Mouse (Mus musculus): ENCODE measurements at regions not wholly inside any gene's neighbourhood (a gene's known extent, or its start where the extent isn't known, plus 50 kb on each side); places are given as distances from the start of the nearest gene placed in this dataset.
A peak's percentile ranks its signal among the peaks of the same experiment; 100 is the strongest.

DNA sequence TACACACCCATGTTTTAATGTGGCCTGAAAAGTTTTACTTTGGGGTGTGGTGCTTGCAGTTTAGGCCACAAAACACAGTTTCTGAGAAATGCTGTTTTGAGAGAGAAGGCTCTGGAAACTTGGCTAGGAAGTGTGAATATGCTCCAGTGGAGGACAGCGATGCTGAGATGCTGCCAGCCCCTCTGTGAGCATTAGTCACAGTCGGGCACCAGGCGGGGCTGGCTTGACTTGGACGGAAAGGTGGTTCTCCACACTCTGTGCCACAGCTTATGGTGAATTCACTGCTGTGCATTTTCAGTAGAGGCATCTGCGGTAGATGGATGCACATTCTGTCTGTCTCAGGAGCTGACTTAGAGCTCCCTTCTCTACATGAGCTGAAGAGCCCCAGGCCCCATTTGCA, 326.0 kb downstream of the 1500009L16Rik start:
- peak; percentile 35 for DNase-seq

DNA sequence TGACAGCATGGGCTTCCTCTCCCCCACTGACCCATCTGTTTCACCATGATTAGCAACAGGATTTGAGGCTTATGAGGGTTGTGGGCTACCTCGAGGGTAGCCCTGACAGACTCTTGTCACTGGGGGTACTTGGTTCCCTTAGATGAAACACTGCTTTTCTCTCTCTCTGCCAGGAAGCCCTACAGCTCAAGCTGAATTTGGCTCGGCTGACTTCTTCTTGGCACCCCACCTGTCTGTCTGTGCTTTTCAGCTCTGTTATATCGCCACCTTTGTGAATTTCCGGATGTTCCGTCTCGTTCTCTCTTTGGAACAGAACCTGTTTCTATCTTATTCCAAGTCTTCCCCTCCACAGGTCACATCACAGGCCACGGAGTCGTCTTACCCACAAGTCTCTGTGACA, 330.0 kb downstream of the 1500009L16Rik start:
- no peak for DNase-seq

DNA sequence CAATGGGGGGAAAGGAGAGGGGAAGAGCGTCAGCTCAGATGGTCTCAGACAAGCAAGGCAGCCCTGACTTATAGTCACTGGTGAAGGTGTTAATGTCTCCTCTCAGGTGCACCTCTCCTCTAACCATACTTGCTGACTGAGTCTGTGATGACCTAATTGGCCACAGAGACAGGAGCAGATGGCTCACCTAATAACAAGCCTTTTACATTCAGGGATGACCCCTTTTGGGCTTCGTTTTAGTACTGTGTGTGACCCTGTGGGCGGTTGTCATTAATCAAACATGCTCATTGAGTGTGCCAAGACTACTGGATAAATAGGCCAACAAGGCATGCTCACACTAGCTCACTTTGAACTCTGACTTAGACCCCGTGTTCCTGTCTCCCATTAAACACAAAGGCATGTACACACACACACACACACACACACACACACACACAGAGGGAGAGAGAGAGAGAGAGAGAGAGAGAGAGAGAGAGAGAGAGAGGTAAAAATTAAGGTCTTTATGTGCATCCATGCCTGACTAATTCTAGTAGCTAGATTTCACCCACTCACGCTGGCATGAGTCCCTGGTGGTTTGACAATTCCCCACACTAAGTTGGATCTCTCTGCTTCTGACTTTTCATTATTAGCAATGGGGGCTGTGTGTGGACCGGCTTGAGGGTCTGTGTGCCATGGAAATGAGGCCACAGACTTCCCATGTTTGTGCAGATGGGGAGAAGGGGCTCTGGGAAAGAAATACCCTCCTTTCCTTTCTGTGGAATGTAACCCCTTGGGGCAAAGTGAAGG, 332.1 kb downstream of the 1500009L16Rik start:
- DNase-seq, result peak; percentile 56

DNA sequence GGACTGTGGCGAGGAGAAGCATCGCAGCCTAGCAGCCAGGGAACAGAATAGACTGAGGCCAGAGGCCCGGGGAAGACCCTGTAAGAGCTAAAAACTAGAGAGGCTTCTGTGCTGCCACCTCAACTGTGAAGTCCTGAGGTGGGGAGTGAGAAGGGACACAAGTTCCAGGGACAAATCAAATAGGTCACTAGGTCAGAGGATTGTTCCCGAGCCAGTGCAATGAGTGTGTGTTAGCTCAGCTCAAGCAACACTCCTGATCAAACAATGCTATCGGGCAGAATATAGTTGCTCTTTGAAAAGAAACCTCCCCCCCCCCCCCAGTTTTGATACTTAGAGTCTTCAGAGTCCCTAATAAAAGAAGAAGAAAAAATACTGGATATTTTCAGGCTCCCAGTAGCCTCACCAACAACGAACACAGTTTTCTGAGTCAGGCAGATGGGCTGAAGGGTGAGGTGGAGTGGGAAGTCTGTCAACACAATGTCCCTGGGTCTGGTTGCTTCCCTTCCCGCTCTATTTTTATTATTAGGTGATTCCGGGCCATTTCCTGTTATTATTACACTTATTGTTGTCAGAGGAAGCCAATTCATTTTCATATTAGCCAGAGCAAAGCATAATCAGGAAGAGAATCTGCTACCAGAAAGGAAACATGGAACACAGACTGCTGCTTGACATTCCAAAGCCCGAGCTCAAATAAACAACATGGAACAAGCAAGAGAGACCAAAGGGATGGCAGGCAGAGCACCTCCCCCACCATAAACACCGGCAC, 332.9 kb downstream of the 1500009L16Rik start:
- DNase-seq, result no peak

DNA sequence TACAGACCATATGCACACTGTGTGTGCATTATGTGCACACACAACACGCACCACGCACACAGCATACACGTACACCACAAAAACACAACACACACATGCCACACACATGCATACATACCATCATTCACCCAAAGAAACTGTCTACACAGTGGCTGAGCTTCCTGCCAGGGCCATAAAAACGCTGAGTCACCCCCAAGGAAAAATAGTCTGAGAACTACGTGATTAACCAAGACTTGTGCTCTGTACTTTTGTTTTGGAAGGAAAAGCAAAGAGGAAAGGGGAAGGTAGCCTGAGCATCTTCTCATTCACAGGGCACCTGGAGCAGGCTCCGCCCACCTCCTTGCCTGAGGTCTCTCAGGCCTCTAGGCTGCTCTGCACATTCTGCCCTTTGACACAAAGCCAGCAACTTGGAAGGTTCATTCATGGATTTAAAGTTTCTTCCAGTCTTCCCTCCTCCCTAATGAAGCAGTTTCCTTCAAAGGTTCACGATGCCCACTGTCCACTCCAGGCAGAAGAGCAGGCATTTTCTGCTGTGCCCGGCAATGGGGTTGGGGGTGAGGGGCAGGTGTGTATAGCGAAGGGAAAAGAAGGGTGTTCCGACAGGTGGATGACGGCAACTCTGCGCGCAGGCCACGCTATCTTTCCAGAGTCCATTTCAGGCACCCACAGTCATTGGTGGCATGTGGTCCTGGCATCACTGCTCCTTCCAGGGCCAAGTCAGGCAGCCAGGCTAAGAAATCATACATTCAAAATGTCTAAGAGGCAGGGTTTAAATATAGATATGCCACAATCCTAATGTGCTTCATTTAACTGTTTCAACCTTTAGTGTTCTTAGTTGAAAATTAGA, 333.9 kb downstream of the 1500009L16Rik start:
- DNase-seq, result no peak

DNA sequence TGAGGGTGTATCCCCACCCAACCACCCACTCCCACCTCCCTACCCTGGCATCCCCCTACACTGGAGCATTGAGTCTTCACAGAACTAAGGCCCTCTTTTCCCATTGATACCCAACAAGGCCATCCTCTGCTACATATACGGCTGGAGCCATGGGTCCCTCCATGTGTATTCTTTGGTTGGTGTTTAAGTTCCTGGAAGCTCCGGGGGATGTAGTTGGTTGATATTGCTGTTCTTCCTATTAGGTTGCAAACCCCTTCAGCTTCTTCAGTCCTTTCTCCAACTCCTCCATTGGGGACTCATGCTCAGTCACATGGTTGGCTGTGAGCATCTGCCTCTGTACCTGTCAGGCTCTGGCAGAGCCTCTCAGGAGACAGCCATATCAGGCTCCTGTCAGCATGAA, 335.6 kb downstream of the 1500009L16Rik start:
- DNase-seq, result no peak

DNA sequence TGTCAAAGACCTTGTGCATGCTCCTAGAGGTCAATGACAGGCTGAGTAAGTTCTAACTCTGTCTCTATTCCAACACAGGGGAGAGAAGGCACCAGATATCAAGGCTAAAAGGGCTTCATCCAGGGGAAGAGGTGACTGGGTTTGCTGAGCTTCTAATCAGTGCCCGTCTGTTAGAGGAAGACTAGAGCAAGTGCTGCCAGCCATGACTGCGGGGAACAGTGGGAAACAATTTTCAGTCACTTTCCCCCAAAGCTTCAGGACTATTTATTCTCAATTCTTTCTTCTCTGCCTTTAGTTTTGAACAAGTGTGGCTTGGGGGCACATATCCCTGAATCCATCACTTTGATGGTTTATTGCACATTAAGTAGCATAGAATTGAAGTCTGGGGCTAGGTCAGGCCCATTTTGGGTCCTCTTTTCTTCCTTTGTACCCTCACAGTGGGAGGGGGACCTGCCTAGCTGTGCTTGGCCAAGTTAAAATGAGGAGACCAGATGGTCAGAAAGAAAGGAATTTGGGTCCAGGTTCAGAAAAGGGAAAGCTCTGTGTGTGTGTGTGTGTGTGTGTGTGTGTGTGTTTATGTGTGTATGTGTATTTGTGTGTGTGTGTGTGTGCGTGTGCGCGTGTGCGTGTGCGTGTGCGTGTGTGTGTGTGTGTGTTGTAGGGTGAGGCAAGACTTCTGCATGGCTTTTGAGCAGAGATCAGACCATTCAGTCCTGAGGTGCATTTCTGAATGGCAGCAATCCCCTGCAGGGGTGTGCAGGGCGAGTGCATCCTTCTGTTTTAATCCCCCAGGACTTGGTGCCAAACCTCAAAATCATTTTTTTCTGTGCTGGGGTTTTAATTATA, 337.2 kb downstream of the 1500009L16Rik start:
- peak; percentile 60 for DNase-seq

DNA sequence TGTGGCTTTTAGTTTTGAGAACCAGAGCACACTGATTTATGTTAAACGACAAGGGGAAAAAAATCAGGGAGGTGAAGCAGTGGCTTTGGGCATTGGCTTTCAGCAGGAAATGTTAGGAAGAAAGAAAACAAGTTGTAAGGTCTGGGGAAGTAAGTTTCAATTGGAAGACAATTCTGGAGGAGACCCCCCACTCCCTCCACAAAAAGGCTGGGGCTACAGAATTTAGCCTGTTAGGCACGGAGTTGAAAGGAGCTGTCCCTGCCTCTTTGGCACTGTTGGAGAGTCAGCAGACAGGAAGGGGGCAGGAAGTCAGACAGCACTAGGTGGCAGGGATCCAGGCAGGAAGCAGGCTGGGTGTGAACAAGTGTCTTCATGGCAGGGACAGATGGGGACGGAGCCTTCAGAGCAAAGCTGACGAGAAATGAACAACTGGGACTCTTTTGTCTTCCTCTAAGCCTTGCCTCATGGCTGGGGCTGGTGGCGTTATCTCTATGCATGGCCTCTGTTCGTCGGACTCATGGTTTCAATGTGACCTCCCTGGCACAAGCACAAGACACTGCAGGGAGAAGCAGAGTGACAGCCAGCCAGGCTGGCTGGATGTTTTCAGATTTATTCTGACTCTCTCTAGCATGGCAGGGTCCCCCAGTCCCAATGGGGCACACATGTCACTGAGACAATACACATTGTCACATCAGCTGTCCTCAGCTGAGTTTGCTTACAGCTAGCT, 338.0 kb downstream of the 1500009L16Rik start:
- DNase-seq, result peak; percentile 82

DNA sequence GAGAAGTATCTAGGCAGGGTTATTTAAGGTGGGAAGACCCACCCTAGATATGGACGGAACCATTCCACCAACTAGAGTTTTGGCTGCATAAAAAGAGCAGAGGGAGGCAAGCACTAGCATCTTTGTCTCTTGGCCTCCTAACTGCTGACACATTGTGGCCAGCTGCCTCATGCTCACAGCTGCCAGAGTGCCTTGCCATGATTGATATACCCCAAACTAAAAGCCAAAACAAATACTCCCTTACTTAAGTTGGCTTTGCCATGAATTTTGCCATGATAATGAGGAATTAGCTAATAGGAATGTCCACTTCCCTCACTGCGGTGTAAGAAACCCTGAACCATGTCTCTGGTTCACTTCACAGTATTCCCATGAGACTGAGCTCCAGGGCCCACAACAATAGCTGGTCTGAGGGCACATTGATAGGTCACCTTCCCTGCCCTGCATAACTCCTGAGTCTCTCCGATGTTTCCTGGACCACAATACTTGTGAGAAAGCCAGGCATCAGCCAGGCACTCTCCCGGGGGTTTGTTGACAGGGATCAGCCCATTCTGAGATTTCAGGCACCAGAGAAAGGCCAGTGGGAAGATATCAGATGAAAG, 344.5 kb downstream of the 1500009L16Rik start:
- DNase-seq, result no peak

DNA sequence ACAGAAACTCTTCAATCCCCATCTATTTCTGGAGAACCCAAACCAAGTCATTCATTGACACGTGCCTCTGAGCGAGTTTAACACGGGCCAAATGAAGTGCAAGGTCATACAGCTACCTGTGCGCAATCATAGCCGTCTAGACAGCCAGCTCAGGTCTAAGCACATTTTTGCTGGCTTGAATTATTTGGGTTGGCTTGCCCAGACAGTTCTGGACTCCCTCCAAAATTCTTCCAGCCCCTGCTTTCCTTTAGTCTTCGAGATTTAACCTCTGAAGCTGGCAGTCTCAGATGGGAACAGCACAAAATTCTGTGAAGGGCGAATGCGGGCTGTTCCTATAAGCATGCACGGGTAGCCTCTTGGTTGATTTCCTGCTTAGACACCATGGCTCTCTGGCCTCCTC, 347.1 kb downstream of the 1500009L16Rik start:
- no peak for DNase-seq

DNA sequence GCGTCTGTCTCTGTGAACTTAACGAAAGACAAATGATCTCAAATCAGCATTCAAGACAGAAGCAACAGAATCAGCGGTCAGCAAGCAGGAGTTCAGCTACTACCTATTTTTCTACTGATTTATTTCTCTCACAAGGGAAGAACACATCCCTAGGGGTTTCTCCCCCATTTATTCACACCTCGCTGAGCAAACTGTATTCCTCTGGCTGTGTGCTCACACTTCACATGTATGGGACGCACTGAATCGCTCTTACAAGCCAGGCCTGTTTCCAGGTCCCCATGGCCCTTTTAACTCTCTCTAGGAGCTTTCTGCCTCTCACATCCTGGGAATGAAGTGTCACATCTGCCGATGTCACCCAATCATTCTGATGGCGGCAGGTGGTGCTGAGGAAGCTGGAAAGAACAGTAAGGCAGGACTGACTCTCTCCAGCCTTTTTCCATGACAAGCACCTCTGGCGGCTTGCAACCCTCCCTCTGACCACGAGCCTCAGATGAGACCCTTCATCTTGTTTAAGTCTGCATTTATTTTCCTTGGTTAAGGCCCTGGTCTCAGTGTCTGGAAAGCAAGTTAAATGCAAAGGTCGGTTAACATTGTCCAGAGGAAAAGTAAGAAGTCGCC, 350.3 kb downstream of the 1500009L16Rik start:
- DNase-seq, result no peak

DNA sequence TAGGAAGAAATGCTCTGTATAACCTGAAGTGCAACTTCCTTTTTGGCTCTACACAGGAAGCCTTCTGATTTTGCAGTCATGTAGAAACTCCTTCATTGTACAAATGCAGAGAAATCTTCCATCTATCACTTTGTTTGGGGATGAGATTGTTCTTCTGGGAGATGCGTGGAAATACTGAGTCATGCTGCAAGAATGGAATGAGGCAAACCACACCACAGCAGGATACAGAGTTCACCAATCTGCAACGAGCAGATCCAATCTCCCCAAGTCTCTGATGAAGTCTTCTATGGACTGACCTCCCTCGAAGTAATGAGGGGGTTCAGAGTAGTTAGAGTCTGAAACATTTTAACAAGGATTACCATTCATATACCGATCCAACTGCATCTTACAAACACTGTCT, 352.9 kb downstream of the 1500009L16Rik start:
- DNase-seq, result no peak

DNA sequence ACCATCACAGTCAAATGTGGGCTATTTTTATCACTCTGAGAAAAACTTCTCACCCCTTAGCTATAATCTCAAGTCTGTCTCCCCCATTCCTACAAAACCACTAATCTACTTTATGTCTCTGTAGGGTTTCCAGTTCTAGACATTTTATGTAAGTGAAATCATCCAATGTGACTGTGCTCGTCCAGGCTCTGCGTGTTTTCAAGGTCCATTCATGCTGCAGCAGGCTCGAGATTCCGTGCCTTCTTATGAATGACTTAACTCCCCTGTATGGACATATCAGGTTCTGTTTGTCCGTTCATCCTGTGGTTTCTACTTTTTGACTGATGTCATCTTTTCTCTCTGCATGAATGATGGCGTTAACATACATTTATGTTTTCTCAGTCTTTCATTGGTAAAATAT, 357.6 kb downstream of the 1500009L16Rik start:
- DNase-seq, result no peak

DNA sequence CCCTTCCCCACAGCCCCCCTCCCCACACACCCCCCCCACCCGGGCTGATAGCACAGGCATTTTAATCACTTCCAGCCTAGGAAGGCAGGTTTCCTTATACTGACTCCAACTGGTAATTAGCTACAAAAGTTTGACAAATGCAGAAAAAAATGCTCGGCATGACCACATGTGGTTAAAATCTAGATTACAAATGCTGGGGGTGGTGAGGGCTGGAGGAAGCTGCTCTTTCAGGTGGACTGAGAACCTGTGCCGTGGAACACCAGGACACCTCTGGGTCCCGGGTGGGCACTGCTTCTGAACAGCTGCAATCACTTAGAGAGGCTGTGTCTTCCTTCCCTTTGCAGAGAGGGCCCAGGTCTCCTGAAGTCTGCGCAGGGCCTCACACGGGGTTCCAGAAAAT, 358.7 kb downstream of the Nuak1 start:
- DNase-seq, result no peak

DNA sequence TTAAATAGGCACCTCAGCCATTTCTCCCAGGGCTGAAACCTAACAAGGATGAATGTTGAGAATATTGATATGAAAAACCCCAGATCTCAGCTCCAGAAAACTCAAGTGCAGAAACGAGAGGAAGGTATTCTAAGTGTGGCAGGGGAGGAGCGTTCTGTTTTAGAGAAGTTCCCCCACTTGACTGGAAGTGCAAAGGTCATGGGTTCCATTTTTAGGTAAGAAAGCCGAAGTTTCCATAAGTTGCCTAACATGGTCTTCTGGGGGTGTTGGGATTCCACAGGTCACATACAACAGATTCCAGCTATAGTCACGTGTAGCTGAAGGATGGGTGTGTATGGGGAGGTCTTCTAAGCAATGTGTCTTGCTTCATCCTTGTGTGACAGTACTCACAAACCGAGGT, 352.9 kb downstream of the Nuak1 start:
- DNase-seq, result no peak

DNA sequence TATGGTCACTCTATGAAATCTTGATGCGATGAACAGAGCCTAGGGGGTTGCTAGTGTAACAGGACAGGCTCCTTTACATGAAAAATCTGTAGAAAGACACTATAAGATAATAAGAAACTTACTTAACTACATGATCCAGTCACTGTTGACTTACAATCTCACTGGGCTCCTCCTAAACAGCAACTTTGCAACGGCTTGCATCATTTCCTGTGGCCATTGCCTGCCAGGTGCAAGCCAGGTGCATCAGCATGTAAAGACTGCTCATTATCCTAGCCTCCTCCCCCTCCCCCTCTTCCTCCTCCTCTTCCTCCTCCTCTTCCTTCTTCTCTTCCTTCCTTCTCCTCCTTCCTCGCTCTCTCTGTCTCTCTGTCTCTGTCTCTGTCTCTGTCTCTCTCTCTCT, 352.5 kb downstream of the Nuak1 start:
- DNase-seq, result no peak

DNA sequence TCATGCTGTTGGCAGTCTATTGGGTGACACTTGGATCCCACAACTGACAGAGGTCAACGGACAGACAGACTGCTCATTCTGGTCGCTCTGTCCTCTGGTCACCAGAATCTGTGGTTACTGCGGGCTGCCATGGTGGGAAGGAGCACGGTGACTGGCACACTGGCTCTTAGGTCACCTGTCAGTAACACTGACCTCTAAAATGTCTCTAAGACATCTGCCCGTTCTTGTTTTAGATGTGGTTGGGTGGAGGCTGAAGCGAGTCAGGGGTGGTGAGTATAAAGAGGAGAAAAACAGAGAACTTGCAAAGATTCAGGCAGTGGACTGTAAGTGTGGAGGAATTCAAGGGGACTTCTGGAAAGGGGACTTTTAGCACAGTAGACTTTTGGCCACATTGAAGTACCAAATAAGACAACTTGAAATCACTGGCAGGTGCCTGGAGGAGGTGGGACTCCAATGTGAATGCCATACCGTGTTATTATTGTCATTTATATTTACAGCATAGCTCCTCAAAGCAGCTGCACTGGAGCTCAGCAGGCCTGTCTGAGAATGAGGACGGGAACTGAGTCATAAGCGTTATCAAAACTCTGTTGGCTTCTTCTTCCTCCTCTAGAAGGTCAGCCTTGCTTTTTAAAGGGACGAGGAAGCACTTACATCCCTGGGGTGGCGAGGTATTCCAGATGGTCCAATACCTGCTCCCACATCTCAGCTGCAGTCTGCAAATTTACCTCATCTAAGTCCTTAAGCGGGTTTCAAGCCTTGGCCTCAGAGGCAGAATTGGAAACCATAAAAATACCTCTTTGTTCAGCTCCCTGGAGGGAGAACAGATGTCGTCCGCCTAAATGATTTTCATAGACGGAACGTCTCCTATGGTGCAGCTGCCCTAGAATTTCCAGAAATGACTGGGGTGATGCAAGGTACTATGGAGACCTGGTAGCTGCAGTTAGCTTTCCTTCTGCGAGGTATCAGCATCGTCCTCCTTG, 351.3 kb downstream of the Nuak1 start:
- DNase-seq, result peak; percentile 16

DNA sequence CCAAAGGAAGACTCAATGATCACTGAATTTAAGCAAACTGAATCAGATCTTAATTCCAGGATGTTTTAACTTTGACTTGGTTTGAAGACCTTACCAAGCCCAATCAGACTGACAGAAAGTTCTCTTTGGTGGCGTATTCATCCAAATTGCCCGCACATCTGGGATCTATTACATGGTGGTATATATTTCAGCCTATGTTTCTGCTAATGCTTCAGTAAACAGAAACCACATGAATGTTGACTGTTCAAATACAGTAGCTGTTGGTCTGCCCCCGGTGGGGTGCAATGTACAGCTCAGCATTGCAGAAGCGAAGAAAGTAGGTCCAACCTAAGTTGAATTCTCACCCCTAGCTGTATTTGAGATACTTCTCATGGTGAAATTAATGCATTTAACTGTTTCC, 346.5 kb downstream of the Nuak1 start:
- DNase-seq, result no peak

DNA sequence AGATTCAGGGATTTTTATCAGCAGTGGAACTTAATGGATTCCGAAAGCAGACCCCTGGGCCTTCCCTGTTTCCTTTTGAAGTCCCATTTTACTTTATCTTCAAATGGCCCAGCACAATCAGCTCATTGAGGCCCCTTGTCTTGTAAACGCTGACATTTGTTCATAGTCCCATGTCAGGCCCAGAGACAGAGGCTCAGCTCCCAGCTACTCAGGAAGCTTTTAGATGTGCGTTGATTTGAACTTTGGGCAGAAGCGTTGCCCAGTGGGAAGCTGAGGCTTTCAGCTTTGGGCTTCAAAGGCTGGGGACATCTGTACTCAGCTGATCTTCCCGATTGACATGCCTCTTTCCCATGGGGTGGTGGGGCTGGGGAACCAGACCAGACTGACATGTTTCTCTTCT, 343.2 kb downstream of the Nuak1 start:
- no peak for DNase-seq

DNA sequence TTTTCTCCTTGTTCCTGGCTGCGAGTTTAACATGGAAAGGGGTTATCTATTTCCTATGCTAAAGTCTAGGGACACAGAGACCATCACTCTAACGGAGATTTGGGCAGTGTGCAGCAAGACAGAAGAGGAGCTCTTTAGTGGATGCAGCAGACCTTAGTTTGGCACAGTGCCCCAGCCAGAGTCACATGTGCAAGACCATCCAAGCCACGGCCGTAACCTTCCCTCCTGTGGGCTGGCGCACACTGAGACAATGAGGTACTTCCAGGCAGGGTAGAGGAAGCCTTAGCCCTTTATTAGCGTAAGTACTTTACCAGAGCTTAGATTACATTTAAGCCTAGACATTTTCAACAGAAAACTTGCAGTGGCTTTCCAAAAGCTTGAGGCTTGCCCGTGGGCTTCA, 336.4 kb downstream of the Nuak1 start:
- no peak for DNase-seq
